Mouse (Mus musculus) kidney, adult 2 months (tissue): Measurements from ENCODE around the gene Col28a1.

ENCODE experiments used
- CTCF ChIP-seq: fragments of 200-500 bp; conservative IDR thresholded peaks from 2 replicates; pipeline ENCODE4 v1.5.1; 2011; ENCODE audit warnings: low read depth, mild to moderate bottlenecking, control low read depth, low read length, moderate library complexity, mixed read lengths; ENCODE audit not compliant: insufficient read depth, insufficient read length
- POLR2A ChIP-seq: fragments of 200-500 bp; IDR thresholded peaks from one replicate; pipeline ENCODE4 v1.6.1; 2011; ENCODE audit warnings: low read depth, low read length, control low read depth

- TF ChIP-seq POLR2A: no peak
- TF ChIP-seq CTCF: no peak
Measured at GRCm38 (mm10) chr6:8023527-8023926, 168.9 kb downstream of the Col28a1 start.
